Mouse (Mus musculus) gastrocnemius, postnatal 4 days (tissue): ENCODE data around the gene Hes5. TPM values are rescaled to one million over a fixed set of nuclear protein-coding genes. Genes with fewer than 3 reads are reported as not detected.

Experiments used
- DNase-seq, 2 experiments: peaks; one replicate each; pipeline ENCODE4 v3.0.0; 2021 to 2022; ENCODE audit warnings: low spot score in 2 of 2, mixed read lengths in 2 of 2
- total RNA-seq, 2 experiments: library from RNA; stranded (reverse); gene quantifications; 2 replicates each; pipeline ENCODE4 v1.2.3; 2021

The Hes5 gene
- total RNA-seq, 2 experiments from 2014 or later: 0.49 to 0.67 TPM

- no peak for DNase-seq
Observed at GRCm38 (mm10) chr4:154942632-154943322, 17.9 kb upstream of the Hes5 start.

DNA sequence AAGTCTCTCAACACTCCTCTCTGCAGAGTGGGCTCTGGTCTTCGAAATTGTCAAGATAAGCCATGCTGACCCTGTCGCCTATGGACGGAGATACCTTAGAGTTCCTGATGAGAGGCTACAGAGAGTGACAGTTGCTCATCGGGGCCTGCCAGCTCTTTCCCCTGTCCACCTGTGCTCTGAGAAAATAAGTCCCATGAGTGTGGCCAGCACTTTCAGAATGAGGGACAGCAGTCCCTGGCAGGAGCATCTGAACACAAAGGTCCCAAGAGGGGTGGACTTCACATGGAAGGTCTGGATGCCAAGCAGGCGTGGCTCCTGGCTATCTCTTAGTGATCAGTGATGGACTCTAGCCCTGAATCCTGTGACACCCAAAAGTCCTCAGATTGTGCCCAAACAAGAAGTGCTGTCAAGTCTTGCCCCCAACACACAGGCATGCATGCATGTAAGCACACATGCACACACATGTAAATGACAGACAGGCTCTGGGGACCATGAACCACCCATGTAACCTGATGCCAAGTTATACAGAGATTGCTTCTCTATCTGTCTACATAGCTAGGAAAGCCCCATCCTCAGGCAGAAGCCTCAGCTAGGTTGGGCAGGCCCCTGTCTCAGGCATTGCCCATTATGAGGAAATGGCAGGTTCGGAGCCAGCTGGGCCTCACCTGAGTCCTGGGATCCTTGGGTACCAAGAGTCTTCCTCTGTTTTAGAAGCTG is 17.2 kb upstream of the Hes5 start:
- no peak for DNase-seq

DNA sequence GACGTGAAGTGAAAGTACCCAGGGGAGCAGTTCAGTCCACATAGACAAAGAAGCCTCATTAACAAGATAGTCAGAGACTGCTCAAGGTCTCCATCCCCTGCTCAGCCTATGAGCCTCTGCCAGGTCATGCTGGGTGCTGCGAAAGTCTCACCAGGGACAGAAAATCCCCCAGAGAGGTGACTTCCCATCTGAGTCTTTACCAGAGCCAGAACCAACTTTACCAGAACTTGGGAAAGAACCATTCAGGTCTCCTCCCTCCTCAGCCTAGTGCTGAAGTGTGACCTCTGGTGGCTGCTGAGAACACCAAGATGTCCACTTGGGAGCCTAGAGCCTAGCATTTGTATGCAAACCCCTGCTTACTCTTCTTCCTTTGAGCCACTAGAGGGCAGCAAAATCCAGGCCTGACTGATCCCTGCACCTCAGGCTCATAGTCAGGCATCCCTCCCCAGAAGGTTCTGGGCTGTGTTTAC is 16.6 kb upstream of the Hes5 start:
- peak in 1 of 2 experiments; percentile 71 for DNase-seq

GRCm38 (mm10) chr4:154946319-154946718 is 14.4 kb upstream of the Hes5 start:
- DNase-seq: peak in 1 of 2 experiments; percentile 52

DNA sequence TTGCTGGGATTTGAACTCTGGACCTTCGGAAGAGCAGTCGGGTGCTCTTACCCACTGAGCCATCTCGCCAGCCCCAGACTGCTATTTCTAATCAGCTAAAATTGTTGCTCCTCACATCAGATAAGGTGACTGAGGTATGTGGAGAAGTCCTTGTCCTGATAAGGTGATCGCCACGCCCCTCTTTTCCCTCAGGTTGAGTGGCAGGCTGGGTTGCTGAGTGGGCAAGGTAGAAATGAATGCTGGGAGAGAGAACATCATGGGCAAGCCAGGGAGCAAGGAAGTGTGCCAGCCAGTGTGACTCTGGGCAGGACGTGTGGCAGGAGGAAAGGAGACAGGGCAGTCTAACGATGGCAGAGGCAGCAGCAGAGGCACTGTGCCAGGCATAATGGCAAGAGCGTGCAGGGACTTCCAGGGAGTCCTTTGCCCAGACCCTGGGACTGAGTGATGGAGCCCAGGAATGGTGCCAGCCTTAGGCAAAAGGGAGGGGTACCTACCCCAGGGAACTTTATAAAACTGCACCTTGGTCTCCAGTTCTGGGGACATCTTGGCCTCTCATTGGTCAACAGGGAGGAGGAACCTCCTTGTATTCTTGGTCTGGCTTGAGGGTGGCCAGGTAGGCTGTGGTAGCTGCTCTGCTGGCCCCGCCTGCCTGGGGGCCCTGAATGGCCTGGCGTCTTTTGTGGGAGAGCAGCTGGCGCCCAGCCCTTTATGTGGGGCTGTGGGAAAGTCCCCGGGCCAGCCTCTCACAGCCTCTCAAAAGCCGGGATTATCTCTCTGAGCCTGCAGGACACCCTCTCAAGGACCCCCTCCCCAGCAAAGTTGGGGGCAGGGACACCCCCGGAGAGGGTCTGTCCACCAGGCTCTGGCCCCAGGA is 12.4 kb upstream of the Hes5 start:
- DNase-seq: no peak

GRCm38 (mm10) chr4:154948940-154949588 is 11.7 kb upstream of the Hes5 start:
- no peak for DNase-seq

- no peak for DNase-seq
Observed at GRCm38 (mm10) chr4:154949589-154949982, 11.1 kb upstream of the Hes5 start.

GRCm38 (mm10) chr4:154952461-154953241 is 8.1 kb upstream of the Hes5 start:
- DNase-seq: no peak

GRCm38 (mm10) chr4:154956604-154957003 is 4.1 kb upstream of the Hes5 start:
- no peak for DNase-seq

- no peak for DNase-seq
Observed at GRCm38 (mm10) chr4:154957289-154957993, 3.3 kb upstream of the Hes5 start.

DNA sequence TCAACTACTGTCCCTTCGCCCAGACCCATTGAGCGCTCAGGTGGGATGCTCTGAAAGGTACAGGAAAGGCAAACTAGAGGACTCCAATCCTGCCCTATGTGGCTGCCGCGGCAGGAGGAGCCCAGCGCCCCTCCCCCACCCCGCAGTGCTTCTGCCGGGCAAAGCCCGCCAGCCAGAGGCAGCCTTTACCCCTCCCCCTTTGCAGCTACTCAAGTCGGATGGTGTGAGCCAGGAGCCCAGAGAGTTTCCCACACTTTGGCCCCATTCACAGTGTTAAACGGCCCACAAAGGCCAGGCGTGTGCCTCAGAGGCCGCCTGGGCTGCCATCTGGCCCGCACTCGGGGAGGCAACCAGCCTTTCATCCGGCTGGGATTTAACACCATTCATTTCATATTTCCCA is 2.6 kb upstream of the Hes5 start:
- no peak for DNase-seq

DNA sequence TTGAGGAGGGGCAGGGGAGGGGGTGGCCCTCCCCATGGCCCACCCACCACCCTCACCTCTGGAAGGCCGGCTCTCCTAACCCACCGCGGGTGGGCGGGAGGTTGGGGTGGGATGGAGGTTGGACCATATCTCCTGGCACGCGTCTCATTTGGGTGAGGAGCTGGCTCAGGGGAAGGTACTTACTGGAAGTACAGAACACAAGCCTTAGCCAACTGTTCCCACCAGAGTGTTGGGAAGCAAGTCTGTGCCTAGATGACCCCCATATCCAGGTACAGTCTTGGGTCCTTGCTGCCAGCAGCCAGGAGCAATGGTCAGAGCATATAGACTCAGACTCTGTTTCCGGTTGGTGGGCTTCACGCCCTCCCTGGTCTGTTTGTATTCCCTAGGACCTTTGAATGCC is 2.1 kb upstream of the Hes5 start:
- no peak for DNase-seq

GRCm38 (mm10) chr4:154960021-154960689 is 568 bp upstream of the Hes5 start:
- no peak for DNase-seq

DNA sequence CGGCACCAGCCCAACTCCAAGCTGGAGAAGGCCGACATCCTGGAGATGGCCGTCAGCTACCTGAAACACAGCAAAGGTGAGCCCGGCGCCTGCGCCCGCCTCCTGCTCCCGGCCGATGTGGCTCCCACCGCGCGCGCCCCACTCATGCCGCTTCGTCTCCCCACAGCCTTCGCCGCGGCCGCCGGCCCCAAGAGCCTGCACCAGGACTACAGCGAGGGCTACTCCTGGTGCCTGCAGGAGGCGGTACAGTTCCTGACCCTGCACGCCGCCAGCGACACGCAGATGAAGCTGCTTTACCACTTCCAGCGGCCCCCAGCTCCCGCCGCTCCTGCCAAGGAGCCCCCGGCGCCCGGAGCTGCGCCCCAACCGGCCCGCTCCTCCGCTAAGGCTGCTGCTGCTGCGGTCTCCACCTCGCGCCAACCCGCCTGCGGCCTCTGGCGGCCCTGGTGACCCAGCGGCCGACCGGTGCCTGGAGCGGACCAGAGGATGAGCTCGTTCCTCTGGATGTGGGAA is 559 bp downstream of the Hes5 start:
- DNase-seq: peak in 1 of 2 experiments; percentile 48

- no peak for DNase-seq
Observed at GRCm38 (mm10) chr4:154961911-154962310, 1.2 kb downstream of the Hes5 start.

- DNase-seq: no peak
Observed at GRCm38 (mm10) chr4:154962683-154963082, 2.0 kb downstream of the Hes5 start.

DNA sequence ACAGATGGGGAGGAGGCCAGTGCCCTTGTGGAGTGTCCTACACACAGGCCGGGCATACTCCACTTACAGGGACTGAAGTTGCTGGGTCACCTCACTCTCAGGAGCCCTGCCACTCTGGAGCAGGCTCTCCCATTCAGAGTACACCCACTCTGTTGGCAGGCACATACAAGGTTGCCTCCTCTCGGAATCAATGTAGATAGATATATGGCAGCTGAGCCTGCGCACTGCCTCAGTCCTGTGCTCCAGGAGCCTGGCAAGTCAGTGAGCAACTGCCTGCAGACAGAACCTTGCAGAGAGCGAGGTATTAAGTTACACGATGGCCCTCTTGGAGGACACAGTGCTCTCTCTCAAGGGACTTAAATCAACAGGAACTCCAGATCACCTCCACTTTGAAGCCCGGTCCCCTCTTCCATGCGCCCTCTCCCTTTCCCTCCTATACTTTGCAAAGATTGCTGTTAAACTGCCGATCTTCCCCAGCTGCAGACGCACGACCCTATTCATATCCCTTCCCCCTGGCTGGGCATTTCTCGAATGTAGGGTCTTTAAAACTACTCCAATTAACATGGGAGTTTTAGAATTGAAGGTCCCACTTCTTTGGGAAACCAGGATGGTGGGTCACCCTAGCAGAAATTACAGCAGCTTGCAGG is 2.6 kb downstream of the Hes5 start:
- DNase-seq: no peak

DNA sequence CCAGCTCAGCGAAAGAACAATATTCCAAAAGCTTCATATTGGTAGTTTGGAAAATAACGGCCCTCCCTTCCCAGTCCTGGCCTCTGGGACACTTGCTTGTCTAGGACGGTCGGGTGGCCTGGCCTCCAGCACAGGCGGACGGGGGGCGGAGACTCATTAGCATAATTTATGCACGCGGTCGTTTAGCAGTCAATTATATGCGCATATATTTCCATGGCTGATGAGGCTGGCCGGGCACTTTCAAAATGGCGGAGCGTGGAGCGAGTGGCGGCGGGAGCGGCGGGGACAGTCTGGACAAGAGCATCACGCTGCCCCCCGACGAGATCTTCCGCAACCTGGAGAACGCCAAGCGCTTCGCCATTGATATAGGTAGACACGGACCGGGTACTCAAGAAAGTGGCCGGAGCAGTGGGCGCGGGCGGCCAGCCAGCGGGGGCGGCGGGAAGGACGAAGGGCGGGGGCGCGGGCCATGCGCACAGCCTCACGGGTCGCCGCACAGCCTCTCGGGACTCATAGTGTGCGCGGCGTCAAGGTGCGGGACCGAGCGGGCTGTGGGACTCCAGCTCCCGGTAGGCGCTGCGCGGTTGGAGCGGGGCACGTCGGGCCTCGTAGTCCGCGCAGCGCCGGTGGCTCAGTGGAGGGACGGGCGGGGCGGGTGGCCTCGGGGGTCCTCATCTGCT is 3.3 kb downstream of the Hes5 start, which contains the start of gene Pank4:
Pank4 (plus strand) TSS at position 223 of the 680 bp plus-strand sequence.
- peak; percentile 64 to 86 for DNase-seq
